Mouse (Mus musculus) thymus, postnatal 25 days (tissue): Measurements from ENCODE around the gene Scn2b.

Experiments used
- DNase-seq: peaks from one replicate; pipeline ENCODE4 v3.0.0; 2022

The Scn2b gene

DNA sequence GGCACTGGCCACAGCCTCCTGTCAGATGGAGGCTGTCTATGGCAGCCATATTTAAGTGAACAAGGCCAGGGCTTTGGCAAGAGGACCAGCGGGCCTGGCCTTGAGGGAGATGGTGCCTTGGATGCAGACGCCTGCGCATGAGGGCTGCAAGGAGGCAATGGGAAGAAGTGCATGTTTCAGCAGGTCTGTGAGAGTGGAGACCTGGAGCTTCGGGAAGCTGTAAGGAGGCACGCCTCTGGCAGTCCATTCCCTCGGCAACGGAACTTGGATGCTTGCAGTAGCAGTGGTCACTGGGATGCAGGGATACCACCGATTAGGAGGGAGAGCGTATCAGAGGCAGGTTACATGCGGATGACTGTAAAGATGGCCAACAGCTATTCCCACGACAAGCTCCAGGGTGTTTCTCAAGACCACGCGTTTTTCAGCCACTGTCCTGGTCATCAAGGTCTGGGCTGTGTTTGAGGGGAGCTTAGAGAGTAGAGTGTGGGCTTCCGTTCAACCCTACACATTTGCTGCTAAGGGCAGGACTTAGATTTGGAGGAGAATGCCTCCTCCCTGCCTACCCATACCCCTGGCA, 2.5 kb downstream of the Scn2b start:
- DNase-seq: no peak

- no peak for DNase-seq
Observed at GRCm38 (mm10) chr9:45120567-45120966, 3.0 kb downstream of the Scn2b start.

GRCm38 (mm10) chr9:45121001-45121400, 3.4 kb downstream of the Scn2b start:
- peak; percentile 84 for DNase-seq

DNA sequence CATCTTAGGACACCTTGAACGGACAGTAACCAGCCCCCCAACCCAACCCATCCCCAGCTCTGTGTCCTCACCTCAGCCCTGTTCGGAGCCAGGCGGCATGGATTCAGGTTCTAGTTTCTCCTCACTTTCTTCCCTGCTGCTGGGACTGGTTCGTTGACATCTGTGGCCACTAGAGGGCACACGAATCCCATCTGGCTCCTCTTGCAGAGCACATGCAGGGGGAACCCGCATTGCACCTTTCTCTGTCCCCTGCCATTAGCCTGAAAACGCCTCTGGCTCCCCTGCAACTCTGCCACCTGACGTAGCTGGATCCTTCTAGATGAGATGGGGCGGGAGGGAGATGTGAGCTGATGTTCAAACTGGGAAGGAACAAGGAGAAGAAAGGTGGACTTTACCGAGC, 4.2 kb downstream of the Scn2b start:
- peak; percentile 90 for DNase-seq

DNA sequence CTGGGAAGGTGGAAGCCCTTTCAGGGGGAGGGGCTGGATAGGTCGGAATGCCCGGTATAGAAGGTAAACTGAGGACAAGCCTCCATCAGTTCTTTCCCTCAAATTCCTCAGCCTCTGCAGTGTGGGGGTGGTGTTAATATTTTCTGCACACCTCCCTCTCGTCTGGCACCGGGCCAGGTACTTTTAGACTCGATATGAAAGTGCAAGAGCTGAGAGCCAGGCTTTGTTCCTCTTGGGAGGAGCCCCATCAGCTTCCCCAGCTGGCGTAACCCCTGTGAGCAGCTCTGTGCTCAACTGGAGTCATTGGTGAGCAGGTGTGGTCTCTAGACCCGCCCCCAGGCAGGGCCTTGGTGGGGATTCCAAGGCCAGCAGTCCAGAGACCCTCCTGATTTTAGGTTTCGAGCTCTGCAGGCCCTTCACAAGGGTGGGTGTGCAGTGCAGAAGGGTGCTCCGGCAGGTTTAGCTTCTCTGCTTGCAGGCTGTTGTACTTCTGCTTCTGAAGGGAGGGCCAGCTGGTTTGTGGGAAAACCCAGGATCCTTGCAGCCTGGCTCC, 4.7 kb downstream of the Scn2b start:
- peak; percentile 74 for DNase-seq

GRCm38 (mm10) chr9:45125211-45125610, 7.6 kb downstream of the Scn2b start:
- no peak for DNase-seq

- DNase-seq: peak; percentile 60
Observed at GRCm38 (mm10) chr9:45126941-45127340, 9.4 kb downstream of the Scn2b start.

- DNase-seq: peak; percentile 39
Observed at GRCm38 (mm10) chr9:45130119-45130518, 12.5 kb downstream of the Scn2b start.

DNA sequence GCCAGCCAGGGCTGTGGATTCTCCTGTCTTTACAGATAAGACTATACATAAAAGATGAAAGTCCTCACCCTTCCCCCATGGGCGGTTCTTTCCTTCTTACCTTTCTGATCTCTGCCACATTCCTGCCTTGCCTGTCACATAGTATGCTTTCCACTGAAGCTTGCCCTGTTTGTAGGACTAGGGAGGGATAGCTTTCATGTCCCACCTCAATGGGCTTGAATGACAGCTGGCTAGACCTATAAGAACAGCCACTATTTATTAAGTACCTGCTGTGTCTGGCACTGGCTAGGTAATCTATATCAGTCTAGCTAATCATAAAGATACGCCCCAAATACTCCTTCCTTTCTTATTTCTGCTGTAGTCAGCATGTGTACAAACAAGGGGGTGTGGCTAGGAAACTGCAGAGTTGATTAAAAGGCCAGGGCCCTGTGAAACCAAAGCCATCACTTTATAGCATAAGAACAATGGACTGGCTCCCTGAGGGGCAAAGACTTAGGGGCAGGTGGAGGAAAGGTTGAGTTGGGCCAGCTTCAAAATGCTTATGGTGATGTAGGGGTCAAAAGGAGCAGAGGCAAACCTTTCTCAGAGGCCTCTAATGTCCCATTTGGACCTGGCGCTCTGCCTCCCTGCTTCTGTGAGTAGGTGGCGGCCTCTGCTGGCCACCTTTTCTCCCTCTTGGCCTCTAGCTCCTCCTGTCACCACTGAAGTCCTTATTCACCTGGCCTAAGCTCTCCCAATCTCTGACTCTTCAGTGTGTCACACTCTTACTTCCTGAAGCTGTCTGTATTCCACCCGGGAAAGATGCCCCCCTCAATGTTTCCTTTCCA, 16.1 kb downstream of the Scn2b start:
- peak; percentile 83 for DNase-seq

DNA sequence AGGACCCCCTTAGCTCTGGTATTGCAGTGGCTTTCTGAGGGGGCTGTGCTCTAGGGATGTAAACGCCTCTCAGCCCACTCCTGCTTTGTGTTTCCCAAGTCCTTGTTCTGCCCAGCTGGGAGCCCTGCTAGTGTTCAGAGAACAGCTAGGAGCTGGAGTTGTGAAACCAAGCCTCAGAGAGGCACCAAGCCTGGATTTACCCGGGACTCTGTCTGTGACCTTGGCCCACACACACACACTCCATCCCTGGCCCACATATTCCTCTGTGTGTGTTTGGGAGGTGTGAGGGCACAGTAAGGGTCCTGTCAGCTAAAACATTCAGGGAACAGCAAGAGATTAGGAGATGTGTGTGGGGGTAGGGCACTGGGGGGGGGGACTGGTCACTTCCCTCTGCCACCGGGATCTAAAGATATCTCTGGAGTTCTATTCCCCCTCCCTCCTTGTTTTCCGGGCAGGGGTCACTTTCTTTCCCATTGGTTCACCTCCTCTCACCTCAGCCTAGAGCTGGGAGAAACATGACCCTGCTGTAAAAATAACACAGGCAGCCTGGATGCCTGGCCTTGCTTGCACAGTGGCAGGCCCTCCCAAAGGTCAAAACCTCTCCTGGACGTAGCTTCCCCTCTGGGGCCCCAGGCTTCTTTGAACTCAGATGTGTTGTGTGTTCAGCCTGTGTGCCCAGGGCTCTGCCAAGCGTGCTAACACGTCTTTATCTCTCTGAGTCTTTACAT, 19.0 kb downstream of the Scn2b start:
- DNase-seq: no peak

- peak; percentile 68 for DNase-seq
Observed at GRCm38 (mm10) chr9:45138191-45139032, 20.8 kb downstream of the Scn2b start, which contains the start of gene Scn4b. Gene Scn4b, plus strand, starts transcription at chr9:45138395.

DNA sequence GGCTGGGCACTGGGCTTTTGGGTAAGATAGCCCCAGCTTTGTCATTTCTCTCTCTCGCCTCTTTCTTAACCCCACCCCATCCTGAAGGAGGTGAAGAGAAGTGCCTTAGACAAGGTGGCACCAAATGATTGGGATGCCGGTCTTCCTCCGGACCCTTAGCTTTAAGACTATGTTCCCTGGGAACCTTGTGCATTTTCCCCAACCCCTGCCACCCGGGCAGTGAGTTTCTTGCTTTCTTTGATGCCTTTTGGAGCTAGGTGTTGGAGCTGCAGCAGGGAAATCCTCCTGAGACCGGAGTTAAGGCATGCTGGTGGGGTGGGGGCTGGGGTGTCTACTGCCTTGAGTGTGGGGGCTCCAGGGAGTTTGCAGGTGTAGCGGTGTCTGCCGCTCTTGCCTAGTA, 21.5 kb downstream of the Scn2b start:
- no peak for DNase-seq

- no peak for DNase-seq
Observed at GRCm38 (mm10) chr9:45140945-45141344, 23.4 kb downstream of the Scn2b start.

DNA sequence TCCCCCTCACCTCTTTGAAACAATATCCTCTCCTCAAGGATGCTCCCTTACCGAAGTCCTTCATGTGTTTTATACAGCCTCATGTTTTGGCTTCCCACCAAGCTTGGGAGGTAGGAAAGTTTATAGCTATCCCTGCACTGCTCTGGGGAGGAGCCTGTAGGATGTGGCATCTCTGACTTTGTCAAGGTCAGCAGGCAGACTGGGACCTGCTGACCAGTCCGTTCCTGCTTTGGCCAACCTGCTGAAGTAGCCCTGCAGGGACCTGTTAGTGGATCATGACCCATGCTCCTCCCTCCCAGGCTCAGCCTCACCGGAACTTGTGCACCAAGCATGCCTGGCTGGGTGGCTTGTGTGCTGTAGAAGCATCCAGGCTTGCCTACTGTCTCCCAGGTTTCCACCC, 25.1 kb downstream of the Scn2b start:
- no peak for DNase-seq

- DNase-seq: no peak
Observed at GRCm38 (mm10) chr9:45145533-45146266, 28.1 kb downstream of the Scn2b start.

GRCm38 (mm10) chr9:45146267-45146597, 28.6 kb downstream of the Scn2b start:
- peak; percentile 91 for DNase-seq

DNA sequence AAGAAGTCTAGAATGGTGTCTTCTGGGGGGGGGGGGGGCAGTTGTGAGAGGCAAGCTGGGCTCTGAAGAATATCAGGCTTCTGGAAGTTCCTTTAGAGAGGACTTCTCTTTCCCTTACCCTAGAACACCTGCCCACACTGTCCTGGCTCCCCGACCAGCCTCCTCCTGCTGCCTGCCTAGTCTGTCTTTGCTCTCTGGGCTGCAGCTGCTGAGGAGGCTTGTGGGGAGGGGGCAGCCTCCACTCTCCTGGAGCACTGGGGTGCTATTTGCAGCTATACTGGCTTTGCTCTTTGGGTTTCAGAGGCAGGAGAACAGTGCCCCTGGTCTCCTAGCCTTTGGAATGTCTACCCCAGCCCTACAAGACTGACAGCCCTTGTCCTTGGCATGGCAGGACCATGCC, 33.4 kb downstream of the Scn2b start:
- no peak for DNase-seq

- peak; percentile 69 for DNase-seq
Observed at GRCm38 (mm10) chr9:45153361-45153760, 35.8 kb downstream of the Scn2b start.

DNA sequence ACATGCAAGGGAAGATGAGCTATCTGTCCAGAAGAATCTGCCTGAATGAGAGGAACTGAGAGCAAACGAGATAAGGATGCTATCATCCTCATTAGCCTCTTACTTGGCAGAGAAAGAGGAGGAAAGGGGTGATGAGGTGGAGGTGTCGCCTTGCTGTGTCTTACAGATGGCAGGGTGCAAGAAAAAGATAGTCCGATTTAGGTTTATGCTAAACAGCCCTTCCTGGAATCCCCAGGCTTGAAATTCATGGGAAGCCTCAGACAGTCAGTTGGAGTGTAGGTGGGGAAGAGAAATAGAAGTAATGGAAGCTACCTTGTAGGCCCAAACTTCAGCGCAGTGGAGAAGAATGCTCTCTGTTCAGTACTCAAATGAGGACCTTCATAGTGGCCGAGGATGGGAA, 50.3 kb downstream of the Scn2b start:
- no peak for DNase-seq

GRCm38 (mm10) chr9:45170150-45170549, 52.6 kb downstream of the Scn2b start:
- DNase-seq: no peak

GRCm38 (mm10) chr9:45171073-45171610, 53.6 kb downstream of the Scn2b start:
- no peak for DNase-seq

GRCm38 (mm10) chr9:45173475-45173874, 55.9 kb downstream of the Scn2b start:
- DNase-seq: no peak
